Mouse (Mus musculus): ENCODE data around the gene Gm37240. TPM values are rescaled to one million over a fixed set of nuclear protein-coding genes. Genes with fewer than 3 reads are reported as not detected.

The Gm37240 gene
- polyA plus RNA-seq, 1 experiment from 2014 or later: 0.11 TPM

DNA sequence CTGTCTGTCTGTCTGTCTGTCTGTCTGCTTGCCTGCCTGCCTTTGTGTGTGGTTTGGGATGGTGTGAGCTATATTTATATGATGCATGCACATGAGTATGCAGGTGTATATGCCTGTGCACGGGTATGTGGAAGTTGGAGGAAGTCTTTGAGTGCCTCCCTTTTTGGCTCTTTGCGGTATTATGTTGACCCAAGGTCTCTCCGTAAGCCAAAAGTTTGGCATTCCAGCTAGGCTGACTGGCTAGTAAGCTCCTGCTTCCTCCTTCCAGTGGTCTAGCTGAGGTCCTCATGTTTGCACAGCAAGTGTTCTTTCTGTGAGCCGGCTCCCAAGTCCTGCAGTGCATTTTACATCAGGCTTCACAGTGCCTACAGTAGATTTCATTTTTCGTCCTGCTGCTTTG lies 1047.8 kb downstream of the Gm37240 start:
- no peak for ATAC-seq (ENCODE audit: low FRiP score, low TSS enrichment)
- no peaks in the 10 kb centered on the region for H3K27me3 ChIP-seq (ENCODE audit: control insufficient read depth, insufficient read depth, low read length)
- DNase-seq: no peak
- H3K4me3 ChIP-seq (replicated peaks; ENCODE audit: low read depth, low read length): no peak overlapping the region
- no peak overlapping the region for H3K9ac ChIP-seq (replicated peaks; ENCODE audit: low read length)
- no peak overlapping the region for H3K4me2 ChIP-seq (ENCODE audit: low read length)
- WGBS: 85% methylated on average over 5 of the region's 5 CpGs
- no peaks in the 10 kb centered on the region for H3K4me1 ChIP-seq (ENCODE audit: control insufficient read depth, insufficient read depth, low read length)
- H3K36me3 ChIP-seq (ENCODE audit: control insufficient read depth, insufficient read depth, low read length): no peaks in the 10 kb centered on the region
- no peaks in the 10 kb centered on the region for H3K9me3 ChIP-seq (ENCODE audit: control insufficient read depth, low read length)
- no peak overlapping the region for H3K27ac ChIP-seq (replicated peaks; ENCODE audit: low read depth, low read length)

DNA sequence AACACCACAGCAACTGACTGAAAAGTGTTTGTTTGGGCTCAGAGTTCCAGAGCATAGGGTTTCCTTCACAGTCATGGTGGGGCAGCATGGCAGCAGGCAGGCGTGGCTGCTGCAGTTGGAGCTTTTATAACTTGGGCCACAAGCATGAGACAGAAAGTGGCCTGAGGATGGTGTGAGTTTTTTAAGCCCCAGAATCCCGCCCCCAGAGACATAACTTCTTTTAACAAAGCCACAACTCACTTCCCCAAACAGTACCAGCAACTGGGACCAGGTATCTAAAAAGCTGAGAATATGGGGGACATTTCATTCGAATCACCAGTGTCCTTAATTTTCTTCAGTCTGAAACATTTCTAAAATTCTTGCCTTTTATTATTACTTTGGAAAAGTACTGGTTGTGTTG lies 1049.3 kb downstream of the Gm37240 start:
- Histone ChIP-seq H3K4me2 (ENCODE audit: low read length) (no peak overlapping the region), H3K27ac (replicated peaks; ENCODE audit: low read depth, low read length) (no peak overlapping the region), H3K4me1 (ENCODE audit: control insufficient read depth, insufficient read depth, low read length) (no peaks in the 10 kb centered on the region), H3K4me3 (replicated peaks; ENCODE audit: low read depth, low read length) (no peak overlapping the region), H3K9ac (replicated peaks; ENCODE audit: low read length) (no peak overlapping the region), H3K36me3 (ENCODE audit: control insufficient read depth, insufficient read depth, low read length) (no peaks in the 10 kb centered on the region), H3K27me3 (ENCODE audit: control insufficient read depth, insufficient read depth, low read length) (no peaks in the 10 kb centered on the region), H3K9me3 (ENCODE audit: control insufficient read depth, low read length) (no peaks in the 10 kb centered on the region)
- no peak for DNase-seq
- no peak for ATAC-seq (ENCODE audit: low FRiP score, low TSS enrichment)
- 86% methylated on average over 3 of the region's 3 CpGs for WGBS

DNA sequence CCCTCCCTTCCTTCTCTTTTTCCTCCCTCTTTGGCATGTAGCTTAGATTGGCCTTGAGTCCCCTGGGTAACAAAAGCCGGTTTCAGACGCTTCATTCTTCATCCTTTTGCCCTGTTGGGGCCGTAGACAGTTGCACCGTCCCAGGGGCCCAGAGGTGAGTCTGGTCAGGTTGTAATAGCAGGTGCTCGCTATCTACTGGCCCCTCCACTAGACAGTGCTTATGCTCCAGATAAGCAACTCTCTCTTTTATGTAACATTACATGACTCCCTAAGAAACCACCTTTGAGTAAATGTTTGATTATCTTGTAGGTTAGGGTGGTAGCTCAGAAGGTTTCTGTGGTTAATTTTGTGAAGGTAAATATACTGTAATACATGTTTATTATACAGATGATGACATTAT lies 1051.3 kb downstream of the Gm37240 start:
- Histone ChIP-seq H3K4me1 (ENCODE audit: control insufficient read depth, insufficient read depth, low read length) (no peaks in the 10 kb centered on the region), H3K9ac (replicated peaks; ENCODE audit: low read length) (no peak overlapping the region), H3K36me3 (ENCODE audit: control insufficient read depth, insufficient read depth, low read length) (no peaks in the 10 kb centered on the region), H3K4me2 (ENCODE audit: low read length) (no peak overlapping the region), H3K27ac (replicated peaks; ENCODE audit: low read depth, low read length) (no peak overlapping the region), H3K4me3 (replicated peaks; ENCODE audit: low read depth, low read length) (no peak overlapping the region), H3K9me3 (ENCODE audit: control insufficient read depth, low read length) (no peaks in the 10 kb centered on the region), H3K27me3 (ENCODE audit: control insufficient read depth, insufficient read depth, low read length) (no peaks in the 10 kb centered on the region)
- ATAC-seq (ENCODE audit: low FRiP score, low TSS enrichment) (no peak), DNase-seq (no peak)
- WGBS: 79% methylated on average over 5 of the region's 5 CpGs

DNA sequence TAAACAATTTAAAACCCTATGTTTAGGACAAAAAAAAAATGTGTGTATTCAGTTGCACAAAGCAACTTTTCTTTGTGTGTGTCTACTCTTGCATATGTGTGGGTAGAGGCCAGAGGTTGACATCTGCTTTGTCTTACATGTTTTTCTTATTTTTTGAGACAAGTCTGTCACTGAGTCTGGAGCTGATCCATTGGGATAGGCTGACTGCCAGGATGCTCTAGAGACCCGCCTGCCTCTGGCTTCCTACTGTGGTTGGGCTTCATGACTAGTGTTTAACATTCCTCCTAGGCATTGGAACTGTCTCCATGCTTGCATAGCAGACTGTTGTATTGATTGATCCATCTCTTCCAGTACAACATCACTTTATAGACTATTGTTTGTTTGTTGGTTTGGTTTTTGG lies 1058.0 kb downstream of the Gm37240 start:
- 80% methylated on average over 1 of the region's 1 CpGs for WGBS
- DNase-seq (no peak), ATAC-seq (ENCODE audit: low FRiP score, low TSS enrichment) (no peak)

DNA sequence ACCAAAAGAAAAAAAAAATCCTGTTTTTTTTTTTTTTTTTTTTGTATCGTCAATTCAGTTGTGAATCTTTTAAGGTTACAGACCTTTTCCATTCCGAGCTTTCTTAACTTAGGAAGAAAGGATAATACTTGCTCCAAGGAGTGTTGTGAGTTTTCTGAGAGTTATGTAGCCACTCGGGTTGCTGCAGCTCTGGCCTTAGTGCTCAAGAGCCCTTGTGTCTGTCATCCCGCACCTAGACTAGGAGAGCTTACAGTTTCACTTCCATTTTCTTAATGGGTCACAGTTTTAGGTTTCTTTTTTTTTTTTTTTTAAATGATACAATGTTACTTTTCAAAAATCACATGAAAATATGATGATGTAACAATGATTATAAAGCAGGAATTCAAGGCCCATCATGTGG lies 1059.7 kb downstream of the Gm37240 start:
- 93% methylated on average over 4 of the region's 4 CpGs for WGBS
- ATAC-seq (ENCODE audit: low FRiP score, low TSS enrichment) (no peak), DNase-seq (no peak)
- H3K27me3 ChIP-seq (ENCODE audit: control insufficient read depth, insufficient read depth, low read length): no peaks in the 10 kb centered on the region
- no peaks in the 10 kb centered on the region for H3K36me3 ChIP-seq (ENCODE audit: control insufficient read depth, insufficient read depth, low read length)
- H3K9me3 ChIP-seq (ENCODE audit: control insufficient read depth, low read length): no peaks in the 10 kb centered on the region
- H3K4me2 ChIP-seq (ENCODE audit: low read length): no peak overlapping the region
- no peak overlapping the region for H3K27ac ChIP-seq (replicated peaks; ENCODE audit: low read depth, low read length)
- no peaks in the 10 kb centered on the region for H3K4me1 ChIP-seq (ENCODE audit: control insufficient read depth, insufficient read depth, low read length)
- no peak overlapping the region for H3K4me3 ChIP-seq (replicated peaks; ENCODE audit: low read depth, low read length)
- H3K9ac ChIP-seq (replicated peaks; ENCODE audit: low read length): no peak overlapping the region

More for the DNA sequence above, 1058.0 kb downstream of the Gm37240 start:
- H3K9me3 ChIP-seq (ENCODE audit: control insufficient read depth, low read length): no peaks in the 10 kb centered on the region
- H3K27ac ChIP-seq (replicated peaks; ENCODE audit: low read depth, low read length): no peak overlapping the region
- no peak overlapping the region for H3K4me3 ChIP-seq (replicated peaks; ENCODE audit: low read depth, low read length)
- H3K27me3 ChIP-seq (ENCODE audit: control insufficient read depth, insufficient read depth, low read length): no peaks in the 10 kb centered on the region
- H3K4me1 ChIP-seq (ENCODE audit: control insufficient read depth, insufficient read depth, low read length): no peaks in the 10 kb centered on the region
- no peak overlapping the region for H3K4me2 ChIP-seq (ENCODE audit: low read length)
- H3K36me3 ChIP-seq (ENCODE audit: control insufficient read depth, insufficient read depth, low read length): no peaks in the 10 kb centered on the region
- H3K9ac ChIP-seq (replicated peaks; ENCODE audit: low read length): no peak overlapping the region

DNA sequence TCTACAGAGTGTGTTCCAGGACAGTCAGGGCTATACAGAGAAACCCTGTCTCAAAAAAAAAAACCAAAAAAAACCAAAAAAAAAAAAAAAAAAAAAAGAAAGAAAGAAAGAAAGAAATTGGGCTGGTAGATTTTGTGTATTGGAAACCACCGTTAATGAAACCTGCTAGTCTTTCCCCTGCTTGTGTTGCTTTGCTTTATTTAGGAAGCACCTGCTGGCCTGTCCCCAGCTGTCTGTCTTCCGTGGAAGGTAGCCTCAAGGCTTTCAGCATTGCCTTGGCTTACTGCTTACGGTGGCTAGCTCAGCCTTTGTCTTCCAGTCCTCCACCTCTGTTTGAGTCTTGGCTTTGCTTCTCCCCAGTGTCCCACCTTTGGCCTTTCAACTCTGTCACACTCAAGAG lies 1060.4 kb downstream of the Gm37240 start:
- ATAC-seq (ENCODE audit: low FRiP score, low TSS enrichment) (no peak), DNase-seq (no peak)
- no peak overlapping the region for H3K4me2 ChIP-seq (ENCODE audit: low read length)
- H3K27ac ChIP-seq (replicated peaks; ENCODE audit: low read depth, low read length): no peak overlapping the region
- H3K27me3 ChIP-seq (ENCODE audit: control insufficient read depth, insufficient read depth, low read length): no peaks in the 10 kb centered on the region
- H3K4me3 ChIP-seq (replicated peaks; ENCODE audit: low read depth, low read length): no peak overlapping the region
- H3K9me3 ChIP-seq (ENCODE audit: control insufficient read depth, low read length): no peaks in the 10 kb centered on the region
- WGBS: 70% methylated on average over 3 of the region's 3 CpGs
- no peaks in the 10 kb centered on the region for H3K36me3 ChIP-seq (ENCODE audit: control insufficient read depth, insufficient read depth, low read length)
- H3K9ac ChIP-seq (replicated peaks; ENCODE audit: low read length): no peak overlapping the region
- no peaks in the 10 kb centered on the region for H3K4me1 ChIP-seq (ENCODE audit: control insufficient read depth, insufficient read depth, low read length)

DNA sequence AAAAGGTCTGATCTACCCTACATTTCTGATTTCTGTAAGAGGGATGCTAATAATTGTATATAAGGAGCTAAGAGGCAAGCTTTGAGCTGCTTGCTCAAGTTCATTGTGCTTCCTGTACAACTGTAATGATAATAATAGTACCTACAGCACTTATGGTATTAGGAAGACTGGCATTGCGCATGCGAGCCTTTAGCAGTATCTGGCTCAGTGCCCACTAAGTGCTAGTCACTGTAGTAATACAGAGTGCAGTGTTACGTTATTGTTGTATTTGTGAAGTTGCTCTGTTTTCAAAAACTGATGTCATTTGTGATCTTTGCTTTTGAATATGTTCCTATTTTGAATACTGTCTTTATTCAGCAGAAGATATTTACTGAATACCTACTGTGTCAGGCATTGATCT lies 1060.9 kb downstream of the Gm37240 start:
- H3K4me3 ChIP-seq (replicated peaks; ENCODE audit: low read depth, low read length): no peak overlapping the region
- ATAC-seq (ENCODE audit: low FRiP score, low TSS enrichment): no peak
- no peak overlapping the region for H3K27ac ChIP-seq (replicated peaks; ENCODE audit: low read depth, low read length)
- H3K9ac ChIP-seq (replicated peaks; ENCODE audit: low read length): no peak overlapping the region
- 84% methylated on average over 3 of the region's 3 CpGs for WGBS
- no peaks in the 10 kb centered on the region for H3K36me3 ChIP-seq (ENCODE audit: control insufficient read depth, insufficient read depth, low read length)
- H3K4me1 ChIP-seq (ENCODE audit: control insufficient read depth, insufficient read depth, low read length): no peaks in the 10 kb centered on the region
- no peaks in the 10 kb centered on the region for H3K27me3 ChIP-seq (ENCODE audit: control insufficient read depth, insufficient read depth, low read length)
- no peak overlapping the region for H3K4me2 ChIP-seq (ENCODE audit: low read length)
- peak; percentile 17 for DNase-seq
- no peaks in the 10 kb centered on the region for H3K9me3 ChIP-seq (ENCODE audit: control insufficient read depth, low read length)

DNA sequence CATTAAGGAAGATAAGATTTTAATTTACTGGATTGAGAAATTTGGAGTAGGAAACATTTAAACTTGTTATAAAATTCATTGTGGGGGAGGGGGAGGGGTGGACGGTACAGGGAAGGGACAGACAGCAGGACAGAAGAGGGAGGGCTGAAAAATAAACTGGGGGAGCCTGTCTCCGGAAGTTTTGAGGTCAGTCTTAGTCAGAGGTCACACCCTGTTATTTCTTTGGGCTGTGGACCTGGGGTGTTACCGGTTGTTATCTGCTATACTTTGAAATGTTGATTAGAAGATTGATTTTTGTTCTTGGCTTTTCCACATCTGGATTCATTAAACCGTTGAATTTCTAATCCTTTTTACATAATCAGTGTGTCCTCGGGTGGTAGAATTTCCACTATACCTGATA lies 1061.3 kb downstream of the Gm37240 start:
- no peak for DNase-seq
- no peak for ATAC-seq (ENCODE audit: low FRiP score, low TSS enrichment)
- Histone ChIP-seq H3K27me3 (ENCODE audit: control insufficient read depth, insufficient read depth, low read length) (no peaks in the 10 kb centered on the region), H3K4me1 (ENCODE audit: control insufficient read depth, insufficient read depth, low read length) (no peaks in the 10 kb centered on the region), H3K9me3 (ENCODE audit: control insufficient read depth, low read length) (no peaks in the 10 kb centered on the region), H3K27ac (replicated peaks; ENCODE audit: low read depth, low read length) (no peak overlapping the region), H3K4me2 (ENCODE audit: low read length) (no peak overlapping the region), H3K36me3 (ENCODE audit: control insufficient read depth, insufficient read depth, low read length) (no peaks in the 10 kb centered on the region), H3K9ac (replicated peaks; ENCODE audit: low read length) (no peak overlapping the region), H3K4me3 (replicated peaks; ENCODE audit: low read depth, low read length) (no peak overlapping the region)
- 57% methylated on average over 5 of the region's 5 CpGs for WGBS

DNA sequence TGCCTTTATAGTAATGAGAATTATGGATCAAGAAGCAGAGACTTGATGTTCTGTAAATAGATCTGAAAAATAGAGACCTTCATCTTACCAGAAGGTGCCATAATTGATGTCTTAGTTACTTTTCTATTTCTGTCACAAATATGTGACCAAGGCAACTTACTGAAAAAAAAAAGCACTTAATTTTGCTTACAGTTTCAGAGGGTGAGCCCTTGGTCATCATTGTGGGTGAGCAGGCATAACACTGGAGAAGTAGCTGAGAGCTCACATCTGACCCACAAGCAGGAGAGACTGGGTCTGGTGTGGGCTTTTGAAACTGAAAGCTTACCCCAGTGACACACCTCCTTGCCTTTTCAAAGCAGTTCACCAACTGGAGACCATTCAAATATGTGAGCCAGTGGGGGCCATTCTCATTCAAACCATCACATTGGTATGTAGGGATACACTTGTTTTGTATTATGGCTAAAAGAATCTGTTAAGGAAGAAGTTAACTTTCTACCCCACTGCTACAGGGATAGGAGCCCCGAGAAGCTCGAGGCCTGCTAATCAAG lies 1066.6 kb downstream of the Gm37240 start:
- no peak for DNase-seq
- no peaks in the 10 kb centered on the region for H3K9me3 ChIP-seq (ENCODE audit: control insufficient read depth, low read length)
- peaks cover 7% of the 10 kb centered on the region for H3K4me1 ChIP-seq (ENCODE audit: control insufficient read depth, insufficient read depth, low read length)
- no peak overlapping the region for H3K9ac ChIP-seq (replicated peaks; ENCODE audit: low read length)
- no peak overlapping the region for H3K4me2 ChIP-seq (ENCODE audit: low read length)
- no peak overlapping the region for H3K27ac ChIP-seq (replicated peaks; ENCODE audit: low read depth, low read length)
- H3K4me3 ChIP-seq (replicated peaks; ENCODE audit: low read depth, low read length): no peak overlapping the region
- 47% methylated on average over 2 of the region's 2 CpGs for WGBS
- no peak for ATAC-seq (ENCODE audit: low FRiP score, low TSS enrichment)
- H3K36me3 ChIP-seq (ENCODE audit: control insufficient read depth, insufficient read depth, low read length): no peaks in the 10 kb centered on the region
- no peaks in the 10 kb centered on the region for H3K27me3 ChIP-seq (ENCODE audit: control insufficient read depth, insufficient read depth, low read length)

Measured in midbrain, embryonic 14.5 days (tissue).